ENCODE assay signal across 10 mouse cellular contexts in genomic region chr11:97198601-97199000, GRCm38 (mm10). TPM values are rescaled to one million over a fixed set of nuclear protein-coding genes. Genes with fewer than 3 reads are reported as not detected.
DNase-seq lines count a peak whose midpoint lies in the region; ATAC-seq lines count a peak whose summit lies in the region.
"Had no signal": no experiment of that assay in that cellular context is flagged by ENCODE, and none has a peak within 500 bp of the region (broad histone marks: within the 10 kb centered on the region; RNA-seq: fewer than 3 reads in every experiment).

No protein-coding gene starts in this region.

- H3K27me3 ChIP-seq in hindbrain, embryonic 10.5 days (ENCODE audit: insufficient read depth, poor library complexity, severe bottlenecking), result no peaks in the 10 kb centered on the region
- H3K27me3 ChIP-seq in hindbrain, embryonic 13.5 days, result no peaks in the 10 kb centered on the region
- no peaks in the 10 kb centered on the region for H3K27me3 ChIP-seq in limb, embryonic 11.5 days (ENCODE audit: control insufficient read depth, insufficient read depth, low read length)
- H3K27me3 ChIP-seq: embryonic facial prominence, embryonic 15.5 days; limb, embryonic 15.5 days had no signal

- peak; percentile 56 for DNase-seq in hindbrain, embryonic 10.5 days (ENCODE audit: low spot score)
- DNase-seq in 416B (ENCODE audit: low read depth), result peak; percentile 64
- peak; percentile 52 for DNase-seq in T-cell, adult 2 months (ENCODE audit: low spot score)
- peak; percentile 54 for DNase-seq in embryo, embryonic 11 days
- peak; percentile 77 for DNase-seq in limb, embryonic 11.5 days (ENCODE audit: low spot score)
- DNase-seq in spleen, adult 12 weeks (ENCODE audit: low spot score), result peak; percentile 55
- no peak for DNase-seq in right cerebral cortex, adult 18-20 months

- no peaks in the 10 kb centered on the region for H3K9me3 ChIP-seq in hindbrain, embryonic 10.5 days
- H3K9me3 ChIP-seq in hindbrain, embryonic 13.5 days, result no peaks in the 10 kb centered on the region
- H3K9me3 ChIP-seq in limb, embryonic 11.5 days (ENCODE audit: control insufficient read depth, low read length), result no peaks in the 10 kb centered on the region
- H3K9me3 ChIP-seq: embryonic facial prominence, embryonic 15.5 days; limb, embryonic 15.5 days had no signal

- WGBS in hindbrain, embryonic 10.5 days, result 16% methylated on average over 5 of the region's 5 CpGs
- WGBS in hindbrain, embryonic 13.5 days, result 24% methylated on average over 5 of the region's 5 CpGs
- WGBS in limb, embryonic 11.5 days, result 20% methylated on average over 5 of the region's 5 CpGs

- H3K27ac ChIP-seq in hindbrain, embryonic 10.5 days, result no peak overlapping the region
- H3K27ac ChIP-seq in hindbrain, embryonic 13.5 days, result no peak overlapping the region
- H3K27ac ChIP-seq in limb, embryonic 11.5 days (replicated peaks; ENCODE audit: low read depth, low read length), result no peak overlapping the region
- H3K27ac ChIP-seq: embryonic facial prominence, embryonic 15.5 days; limb, embryonic 15.5 days had no signal

- ATAC-seq in hindbrain, embryonic 13.5 days (ENCODE audit: low FRiP score), result no peak
- ATAC-seq in limb, embryonic 11.5 days (ENCODE audit: insufficient number of reproducible peaks, low FRiP score, low TSS enrichment, low read depth), result no peak

- H3K4me3 ChIP-seq in hindbrain, embryonic 10.5 days, result no peak overlapping the region
- H3K4me3 ChIP-seq in hindbrain, embryonic 13.5 days, result no peak overlapping the region
- no peak overlapping the region for H3K4me3 ChIP-seq in limb, embryonic 11.5 days (ENCODE audit: low read depth, low read length)
- H3K4me3 ChIP-seq: embryonic facial prominence, embryonic 15.5 days; limb, embryonic 15.5 days had no signal

- H3K4me1 ChIP-seq in hindbrain, embryonic 10.5 days (replicated peaks), result no peaks in the 10 kb centered on the region
- no peaks in the 10 kb centered on the region for H3K4me1 ChIP-seq in hindbrain, embryonic 13.5 days (replicated peaks)
- no peaks in the 10 kb centered on the region for H3K4me1 ChIP-seq in limb, embryonic 11.5 days (ENCODE audit: control insufficient read depth, insufficient read depth, low read length)
- H3K4me1 ChIP-seq: embryonic facial prominence, embryonic 15.5 days had no signal

- H3K9ac ChIP-seq in hindbrain, embryonic 13.5 days, result no peak overlapping the region
- H3K9ac ChIP-seq in limb, embryonic 11.5 days (ENCODE audit: low read length), result no peak overlapping the region
- H3K9ac ChIP-seq: embryonic facial prominence, embryonic 15.5 days; limb, embryonic 15.5 days had no signal

- no peak overlapping the region for H3K4me2 ChIP-seq in hindbrain, embryonic 13.5 days
- no peak overlapping the region for H3K4me2 ChIP-seq in limb, embryonic 11.5 days (ENCODE audit: low read depth, severe bottlenecking)
- H3K4me2 ChIP-seq: embryonic facial prominence, embryonic 15.5 days; limb, embryonic 15.5 days had no signal

- peaks cover 7% of the 10 kb centered on the region; the same call in 1 of the 2 replicates for H3K36me3 ChIP-seq in hindbrain, embryonic 10.5 days
- H3K36me3 ChIP-seq in hindbrain, embryonic 13.5 days, result no peaks in the 10 kb centered on the region
- H3K36me3 ChIP-seq in limb, embryonic 11.5 days (ENCODE audit: control insufficient read depth, insufficient read depth, low read length), result no peaks in the 10 kb centered on the region
- H3K36me3 ChIP-seq: limb, embryonic 15.5 days had no signal

RNA-seq across cellular contexts. Expression of gene Kpnb1, which starts 10.9 kb away (rescaled TPM):
- 62.5 and 88.4 TPM in 2 replicates for polyA plus RNA-seq in hindbrain, embryonic 10.5 days (2016; fragmentation: Nextera tagmentation; extraction: Ambion mirVana)
- 36.7 and 39.7 TPM in 2 replicates for polyA plus RNA-seq in hindbrain, embryonic 13.5 days (2015; fragmentation: Nextera tagmentation; extraction: Ambion mirVana)
- polyA plus RNA-seq in limb, embryonic 11.5 days (2014; fragmentation: Nextera tagmentation; extraction: Ambion mirVana), result 97.6 and 102 TPM in 2 replicates

RNA-seq across cellular contexts. Expression of gene Tbkbp1, which starts 47.3 kb away (rescaled TPM):
- 3.6 and 6.4 TPM in 2 replicates for polyA plus RNA-seq in hindbrain, embryonic 10.5 days (2016; fragmentation: Nextera tagmentation; extraction: Ambion mirVana)
- polyA plus RNA-seq in hindbrain, embryonic 13.5 days (2015; fragmentation: Nextera tagmentation; extraction: Ambion mirVana), result 7.3 and 8.2 TPM in 2 replicates
- polyA plus RNA-seq in limb, embryonic 11.5 days (2014; fragmentation: Nextera tagmentation; extraction: Ambion mirVana), result 6.2 and 6.5 TPM in 2 replicates
